In genomic region chr9:87027423-87028084, GRCm38 (mm10) we compare ENCODE assay signal across 7 mouse cellular contexts. TPM values are rescaled to one million over a fixed set of nuclear protein-coding genes. Genes with fewer than 3 reads are reported as not detected.
DNase-seq lines count a peak whose midpoint lies in the region; ATAC-seq and TF ChIP-seq lines count a peak whose summit lies in the region.

No protein-coding gene starts in this region.

- TF ChIP-seq EP300 in lung, postnatal 0 days (IDR thresholded peaks at IDR 0.05) = no peak

- DNase-seq in adipocyte (ENCODE audit: low spot score) = peak; percentile 77
- peak; percentile 47 for DNase-seq in embryo, embryonic 9.5 days (ENCODE audit: extremely low spot score)
- peak; percentile 52 for DNase-seq in hindbrain, embryonic 10.5 days (ENCODE audit: low spot score)
- peak; percentile 28 to 79 for DNase-seq in layer of hippocampus, adult 8-10 months (ENCODE audit: low spot score in 2 of 2)
- peak; percentile 78 for DNase-seq in lung, postnatal 0 days (ENCODE audit: low spot score)
- peak; percentile 79 for DNase-seq in retina, postnatal 1 day

- peak; percentile 97 for TF ChIP-seq CTCF in E14TG2a.4 (conservative IDR thresholded peaks at IDR 0.05; ENCODE audit: low read length)
- TF ChIP-seq CTCF in lung, postnatal 0 days (IDR thresholded peaks at IDR 0.05) = peak; percentile 87

- H3K36me3 ChIP-seq in E14TG2a.4 (ENCODE audit: insufficient read depth, low read length) = peaks cover 6% of the 10 kb centered on the region; the same call in 1 of the 2 replicates
- 0 out of 2 replicates have a peak, but pooled peaks cover 9% of the 10 kb centered on the region for H3K36me3 ChIP-seq in hindbrain, embryonic 10.5 days
- H3K36me3 ChIP-seq in lung, postnatal 0 days (ENCODE audit: insufficient read depth, low read length) = no peaks in the 10 kb centered on the region

- no peak overlapping the region for H3K9ac ChIP-seq in lung, postnatal 0 days (replicated peaks; ENCODE audit: low read depth)

- no peak for ATAC-seq in lung, postnatal 0 days

- H3K27me3 ChIP-seq in E14TG2a.4 (ENCODE audit: insufficient read depth, low read length) = no peaks in the 10 kb centered on the region
- no peaks in the 10 kb centered on the region for H3K27me3 ChIP-seq in hindbrain, embryonic 10.5 days (ENCODE audit: insufficient read depth, poor library complexity, severe bottlenecking)
- H3K27me3 ChIP-seq in lung, postnatal 0 days (replicated peaks; ENCODE audit: insufficient read depth, low read length) = no peaks in the 10 kb centered on the region

- 46% methylated on average over 8 of the region's 8 CpGs for WGBS in hindbrain, embryonic 10.5 days
- 40% methylated on average over 8 of the region's 8 CpGs for WGBS in lung, postnatal 0 days

- peaks cover 6% of the 10 kb centered on the region; the same call in 1 of the 2 replicates for H3K4me1 ChIP-seq in E14TG2a.4 (replicated peaks; ENCODE audit: low read depth, low read length)
- H3K4me1 ChIP-seq in hindbrain, embryonic 10.5 days (replicated peaks) = peaks cover 11% of the 10 kb centered on the region
- H3K4me1 ChIP-seq in lung, postnatal 0 days (ENCODE audit: insufficient read depth, low read depth, low read length) = no peaks in the 10 kb centered on the region

- no peak overlapping the region for H3K27ac ChIP-seq in hindbrain, embryonic 10.5 days
- H3K27ac ChIP-seq in lung, postnatal 0 days (ENCODE audit: low read length) = no peak overlapping the region

- H3K4me2 ChIP-seq in lung, postnatal 0 days (replicated peaks; ENCODE audit: low read depth, low read length) = no peak overlapping the region

- H3K9me3 ChIP-seq in E14TG2a.4 (ENCODE audit: low read length) = no peaks in the 10 kb centered on the region
- no peaks in the 10 kb centered on the region for H3K9me3 ChIP-seq in hindbrain, embryonic 10.5 days
- no peaks in the 10 kb centered on the region for H3K9me3 ChIP-seq in lung, postnatal 0 days (ENCODE audit: low read length)

- no peak overlapping the region for H3K4me3 ChIP-seq in E14TG2a.4 (replicated peaks; ENCODE audit: low read length)
- no peak overlapping the region for H3K4me3 ChIP-seq in hindbrain, embryonic 10.5 days
- H3K4me3 ChIP-seq in lung, postnatal 0 days (ENCODE audit: low read depth, low read length) = no peak overlapping the region

RNA-seq across cellular contexts. Expression of gene Cyb5r4, which starts 5.7 kb away (rescaled TPM):
- polyA plus RNA-seq in hindbrain, embryonic 10.5 days (2016; fragmentation: Nextera tagmentation; extraction: Ambion mirVana) = 92.5 and 94.1 TPM in 2 replicates
- 10 to 100 TPM; 30.0 to 46.6 (median 38.2) TPM for total RNA-seq in layer of hippocampus, adult 8-10 months (2022)
- 42.6 and 45.7 TPM in 2 replicates for polyA plus RNA-seq in lung, postnatal 0 days (2015; fragmentation: Nextera tagmentation; extraction: Ambion mirVana)

RNA-seq across cellular contexts. Expression of gene Ripply2, which starts 12.2 kb away (rescaled TPM):
- polyA plus RNA-seq in hindbrain, embryonic 10.5 days (2016; fragmentation: Nextera tagmentation; extraction: Ambion mirVana) = 1.2 and 1.4 TPM in 2 replicates
- total RNA-seq in layer of hippocampus, adult 8-10 months (2022) = 10 to 100 TPM in 1 of 4 experiments, 1 to 10 TPM in 3; 6.6 to 10.8 (median 9.0) TPM
- not detected in 2 replicates for polyA plus RNA-seq in lung, postnatal 0 days (2015; fragmentation: Nextera tagmentation; extraction: Ambion mirVana)
